Mouse (Mus musculus): Measurements from ENCODE around the gene Bod1. TPM values are rescaled to one million over a fixed set of nuclear protein-coding genes. Genes with fewer than 3 reads are reported as not detected.

Gene Bod1
- polyA plus RNA-seq, 1 experiment from 2014 or later: 118 TPM

GRCm38 (mm10) chr11:31684913-31685567 lies 13.4 kb upstream of the Bod1 start:
- 83% methylated on average over 9 of the region's 9 CpGs for WGBS
- no peak overlapping the region for H3K4me3 ChIP-seq

GRCm38 (mm10) chr11:31684126-31684525 lies 12.4 kb upstream of the Bod1 start:
- H3K27me3 ChIP-seq (ENCODE audit: low read depth, poor library complexity, severe bottlenecking): no peaks in the 10 kb centered on the region
- peaks cover 16% of the 10 kb centered on the region for H3K4me1 ChIP-seq
- H3K27ac ChIP-seq: no peak overlapping the region
- no peaks in the 10 kb centered on the region for H3K36me3 ChIP-seq
- 85% methylated on average over 2 of the region's 2 CpGs for WGBS
- H3K9me3 ChIP-seq (replicated peaks): no peaks in the 10 kb centered on the region
- H3K4me3 ChIP-seq: no peak overlapping the region
- DNase-seq (ENCODE audit: low spot score): no peak

More at GRCm38 (mm10) chr11:31684913-31685567, 13.4 kb upstream of the Bod1 start:
- Histone ChIP-seq H3K9me3 (replicated peaks) (no peaks in the 10 kb centered on the region), H3K27ac (no peak overlapping the region), H3K4me1 (peaks cover 10% of the 10 kb centered on the region), H3K27me3 (ENCODE audit: low read depth, poor library complexity, severe bottlenecking) (no peaks in the 10 kb centered on the region), H3K36me3 (no peaks in the 10 kb centered on the region)
- no peak for DNase-seq (ENCODE audit: low spot score)

GRCm38 (mm10) chr11:31679840-31680381 lies 8.2 kb upstream of the Bod1 start:
- Histone ChIP-seq H3K36me3 (no peaks in the 10 kb centered on the region), H3K4me1 (peaks cover 10% of the 10 kb centered on the region), H3K27me3 (ENCODE audit: low read depth, poor library complexity, severe bottlenecking) (no peaks in the 10 kb centered on the region), H3K9me3 (replicated peaks) (no peaks in the 10 kb centered on the region), H3K27ac (no peak overlapping the region), H3K4me3 (no peak overlapping the region)
- WGBS: 80% methylated on average over 16 of the region's 16 CpGs
- DNase-seq (ENCODE audit: low spot score): no peak

DNA sequence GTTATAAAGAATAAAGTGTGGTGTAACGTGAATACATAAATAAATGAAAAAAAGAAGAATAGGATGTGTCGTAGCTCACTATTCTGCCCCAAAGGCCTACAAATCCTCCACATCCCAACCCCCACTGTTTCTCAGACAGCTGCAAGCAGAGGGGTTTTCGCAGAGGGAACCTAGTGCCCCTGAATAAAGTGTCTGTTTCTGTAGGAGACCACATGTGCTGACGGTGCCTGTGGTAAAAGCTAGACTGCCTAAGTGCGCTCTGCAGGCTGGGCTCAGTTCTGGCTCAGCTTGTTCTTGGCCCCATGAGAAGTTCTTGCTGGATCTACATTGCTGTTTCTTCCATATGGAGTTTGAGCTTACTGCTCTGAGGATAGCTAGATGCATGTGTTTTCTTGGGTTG lies 5.6 kb upstream of the Bod1 start:
- Histone ChIP-seq H3K27ac (no peak overlapping the region), H3K36me3 (no peaks in the 10 kb centered on the region), H3K9me3 (replicated peaks) (no peaks in the 10 kb centered on the region), H3K4me1 (peaks cover 10% of the 10 kb centered on the region), H3K27me3 (ENCODE audit: low read depth, poor library complexity, severe bottlenecking) (no peaks in the 10 kb centered on the region), H3K4me3 (no peak overlapping the region)
- DNase-seq (ENCODE audit: low spot score): no peak
- 92% methylated on average over 5 of the region's 5 CpGs for WGBS

DNA sequence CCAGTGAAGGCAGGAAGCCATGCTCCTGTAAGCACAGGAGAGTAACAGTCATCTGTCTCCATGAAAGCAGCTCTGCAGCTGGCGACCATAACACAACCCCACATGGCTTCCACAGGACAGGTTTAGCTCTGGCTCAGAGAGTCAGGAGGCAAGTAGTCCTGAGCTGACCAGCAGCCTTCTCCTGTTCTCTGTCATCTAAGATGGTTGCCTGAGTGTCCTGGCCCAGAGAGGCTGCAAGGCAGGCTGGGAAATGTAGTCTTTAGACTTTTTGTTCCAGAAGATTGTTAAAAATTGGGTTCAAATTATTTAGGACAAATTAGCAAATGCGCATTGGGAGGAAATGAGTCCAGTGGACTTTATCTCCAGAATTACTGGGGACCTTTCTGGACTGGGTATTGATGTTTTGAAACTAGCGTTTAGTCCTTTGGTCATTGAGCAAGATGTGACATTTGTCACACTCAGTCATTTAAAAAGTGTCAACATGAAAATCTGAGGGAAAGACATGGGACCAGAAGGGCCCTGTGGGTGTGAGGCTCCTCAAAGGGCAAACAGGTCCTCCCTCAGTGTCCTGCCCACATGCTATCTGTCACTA lies 5.1 kb upstream of the Bod1 start:
- Histone ChIP-seq H3K4me3 (no peak overlapping the region), H3K9me3 (replicated peaks) (no peaks in the 10 kb centered on the region), H3K36me3 (no peaks in the 10 kb centered on the region), H3K27me3 (ENCODE audit: low read depth, poor library complexity, severe bottlenecking) (no peaks in the 10 kb centered on the region), H3K27ac (no peak overlapping the region), H3K4me1 (peaks cover 10% of the 10 kb centered on the region)
- 81% methylated on average over 3 of the region's 3 CpGs for WGBS
- no peak for DNase-seq (ENCODE audit: low spot score)

DNA sequence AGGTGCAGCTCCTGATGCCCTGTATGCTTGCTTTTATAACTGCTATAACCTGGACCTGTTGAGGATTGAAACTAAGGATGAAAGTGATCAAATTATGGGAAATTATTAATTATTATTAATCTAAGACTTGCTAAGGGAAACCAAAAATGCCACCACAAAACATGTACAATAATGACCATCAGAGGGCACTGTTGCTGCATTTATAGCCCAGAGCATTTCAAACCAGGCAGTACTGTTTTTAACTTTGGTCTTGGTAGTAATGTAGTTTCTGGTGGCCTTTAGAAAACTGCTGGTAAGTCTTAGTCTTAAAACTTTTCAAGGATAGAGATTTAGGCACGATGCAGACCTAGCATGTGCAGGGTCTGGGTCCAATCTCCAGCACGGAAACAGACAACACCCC lies 3.7 kb upstream of the Bod1 start:
- H3K9me3 ChIP-seq (replicated peaks): no peaks in the 10 kb centered on the region
- H3K4me1 ChIP-seq: peaks cover 14% of the 10 kb centered on the region
- 55% methylated on average over 2 of the region's 2 CpGs for WGBS
- H3K27ac ChIP-seq: no peak overlapping the region
- H3K4me3 ChIP-seq: no peak overlapping the region
- H3K36me3 ChIP-seq: no peaks in the 10 kb centered on the region
- H3K27me3 ChIP-seq (ENCODE audit: low read depth, poor library complexity, severe bottlenecking): no peaks in the 10 kb centered on the region
- peak; percentile 43 for DNase-seq (ENCODE audit: low spot score)

DNA sequence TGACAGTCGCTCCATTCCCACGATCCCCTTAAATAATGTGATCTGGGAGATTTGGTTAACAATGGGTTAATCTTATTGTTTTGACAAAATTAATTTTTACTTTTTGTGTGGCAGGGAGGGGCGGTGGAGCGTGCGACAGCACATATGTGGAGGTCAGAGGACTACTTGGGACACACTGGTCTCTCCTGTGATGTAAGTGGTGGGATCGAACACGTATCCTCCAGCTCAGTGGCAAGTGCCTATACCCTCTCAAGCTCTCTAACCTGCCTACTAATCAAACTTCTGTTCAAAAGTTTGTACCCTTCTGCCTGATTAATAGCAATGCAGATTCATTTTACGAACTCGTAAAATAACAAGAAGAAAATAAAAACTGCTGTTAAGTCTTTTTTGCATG lies 482 bp upstream of the Bod1 start:
- no peak for DNase-seq (ENCODE audit: low spot score)
- H3K36me3 ChIP-seq: peaks cover 28% of the 10 kb centered on the region
- H3K27ac ChIP-seq: peak overlapping the region; percentile 92
- 13% methylated on average over 9 of the region's 9 CpGs for WGBS
- peaks cover 8% of the 10 kb centered on the region for H3K4me1 ChIP-seq
- peak overlapping the region; percentile 88 for H3K4me3 ChIP-seq
- H3K27me3 ChIP-seq (ENCODE audit: low read depth, poor library complexity, severe bottlenecking): no peaks in the 10 kb centered on the region
- H3K9me3 ChIP-seq (replicated peaks): no peaks in the 10 kb centered on the region

DNA sequence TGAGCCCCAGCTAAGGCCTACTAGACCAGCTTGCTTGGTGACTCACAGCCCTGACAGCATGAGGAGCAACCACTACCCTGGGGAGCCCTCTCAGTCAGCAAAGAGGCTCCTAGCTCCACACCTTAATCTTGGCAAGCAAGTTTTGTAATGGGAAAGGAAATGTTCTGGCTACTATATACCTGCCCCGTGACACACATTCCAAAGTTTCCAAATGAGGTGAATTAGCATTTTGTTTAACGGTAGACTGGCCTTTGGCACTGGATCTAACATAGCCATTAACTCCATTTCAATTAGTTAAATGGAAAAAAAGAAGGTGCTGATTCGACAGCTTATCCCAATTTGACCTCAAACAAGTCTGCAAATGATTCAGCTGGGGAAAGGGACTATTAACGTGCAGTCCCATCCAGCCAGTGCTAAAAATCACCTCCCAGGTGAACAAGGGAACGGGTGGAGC lies 1.2 kb downstream of the Bod1 start:
- Histone ChIP-seq H3K36me3 (peaks cover 45% of the 10 kb centered on the region), H3K9me3 (replicated peaks) (no peaks in the 10 kb centered on the region), H3K4me1 (peaks cover 8% of the 10 kb centered on the region), H3K27me3 (ENCODE audit: low read depth, poor library complexity, severe bottlenecking) (no peaks in the 10 kb centered on the region), H3K27ac (no peak overlapping the region), H3K4me3 (peak overlapping the region; percentile 88)
- 79% methylated on average over 5 of the region's 5 CpGs for WGBS
- no peak for DNase-seq (ENCODE audit: low spot score)

GRCm38 (mm10) chr11:31669172-31669869 lies 2.4 kb downstream of the Bod1 start:
- Histone ChIP-seq H3K27ac (no peak overlapping the region), H3K36me3 (peaks cover 57% of the 10 kb centered on the region), H3K9me3 (replicated peaks) (no peaks in the 10 kb centered on the region), H3K27me3 (ENCODE audit: low read depth, poor library complexity, severe bottlenecking) (no peaks in the 10 kb centered on the region), H3K4me1 (peaks cover 8% of the 10 kb centered on the region), H3K4me3 (no peak overlapping the region)
- no peak for DNase-seq (ENCODE audit: low spot score)
- WGBS: 97% methylated on average over 9 of the region's 9 CpGs

- Histone ChIP-seq H3K9me3 (replicated peaks) (no peaks in the 10 kb centered on the region), H3K4me1 (0 out of 2 replicates have a peak, but pooled peaks cover 7% of the 10 kb centered on the region), H3K4me3 (no peak overlapping the region), H3K27ac (no peak overlapping the region), H3K27me3 (ENCODE audit: low read depth, poor library complexity, severe bottlenecking) (no peaks in the 10 kb centered on the region), H3K36me3 (peaks cover 86% of the 10 kb centered on the region)
- WGBS: 79% methylated on average over 2 of the region's 2 CpGs
- no peak for DNase-seq (ENCODE audit: low spot score)
These were observed 7.5 kb downstream of the Bod1 start for GRCm38 (mm10) chr11:31664186-31664585.

GRCm38 (mm10) chr11:31663501-31663900 lies 8.2 kb downstream of the Bod1 start:
- no peak for DNase-seq (ENCODE audit: low spot score)
- 0 out of 2 replicates have a peak, but pooled peaks cover 7% of the 10 kb centered on the region for H3K4me1 ChIP-seq
- no peaks in the 10 kb centered on the region for H3K27me3 ChIP-seq (ENCODE audit: low read depth, poor library complexity, severe bottlenecking)
- H3K27ac ChIP-seq: no peak overlapping the region
- no peak overlapping the region for H3K4me3 ChIP-seq
- peaks cover 79% of the 10 kb centered on the region for H3K36me3 ChIP-seq
- 88% methylated on average over 4 of the region's 4 CpGs for WGBS
- H3K9me3 ChIP-seq (replicated peaks): no peaks in the 10 kb centered on the region

DNA sequence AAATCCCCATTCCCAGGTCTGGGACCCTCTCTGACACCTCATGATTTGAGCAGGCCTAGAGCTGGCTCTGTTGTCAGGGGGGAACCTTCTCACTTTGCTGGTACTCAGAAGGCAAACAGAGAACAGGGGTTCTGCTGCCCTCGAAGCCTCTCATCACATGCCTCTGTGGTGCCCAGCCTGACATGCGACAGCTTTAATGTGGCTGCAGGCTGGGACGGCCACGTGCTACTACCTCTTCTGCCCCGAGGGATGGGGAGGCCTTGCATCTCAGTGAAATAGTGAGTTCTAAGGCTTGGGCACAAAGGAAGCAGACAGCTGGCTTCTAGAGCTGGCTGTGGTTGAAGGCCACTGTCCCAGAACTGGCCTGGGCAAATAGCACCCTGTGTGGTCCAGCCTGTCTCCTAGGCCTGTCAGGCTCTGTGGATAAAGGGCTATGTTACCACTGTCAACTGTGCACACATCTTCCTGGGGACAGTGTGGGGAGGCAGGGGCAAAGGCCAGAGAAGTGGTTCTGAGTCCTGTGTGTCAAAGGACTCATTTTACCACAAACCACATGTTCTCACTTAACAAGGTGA lies 8.7 kb downstream of the Bod1 start:
- no peaks in the 10 kb centered on the region for H3K27me3 ChIP-seq (ENCODE audit: low read depth, poor library complexity, severe bottlenecking)
- no peak overlapping the region for H3K27ac ChIP-seq
- H3K4me1 ChIP-seq: 0 out of 2 replicates have a peak, but pooled peaks cover 7% of the 10 kb centered on the region
- 89% methylated on average over 5 of the region's 5 CpGs for WGBS
- H3K9me3 ChIP-seq (replicated peaks): no peaks in the 10 kb centered on the region
- no peak for DNase-seq (ENCODE audit: low spot score)
- peaks cover 74% of the 10 kb centered on the region for H3K36me3 ChIP-seq
- no peak overlapping the region for H3K4me3 ChIP-seq

GRCm38 (mm10) chr11:31662214-31662613 lies 9.5 kb downstream of the Bod1 start:
- Histone ChIP-seq H3K27ac (no peak overlapping the region), H3K4me3 (no peak overlapping the region), H3K27me3 (ENCODE audit: low read depth, poor library complexity, severe bottlenecking) (no peaks in the 10 kb centered on the region), H3K4me1 (0 out of 2 replicates have a peak, but pooled peaks cover 7% of the 10 kb centered on the region), H3K9me3 (replicated peaks) (no peaks in the 10 kb centered on the region), H3K36me3 (peaks cover 66% of the 10 kb centered on the region)
- WGBS: 91% methylated on average over 7 of the region's 7 CpGs
- no peak for DNase-seq (ENCODE audit: low spot score)
